Mouse (Mus musculus) layer of hippocampus, postnatal 14 days (tissue): ENCODE results near the gene 5530401A14Rik. TPM values are rescaled to one million over a fixed set of nuclear protein-coding genes. Genes with fewer than 3 reads are reported as not detected.

Experiments
- DNase-seq, 2 experiments: peaks; one replicate each; pipeline ENCODE4 v3.0.0; 2021 to 2022; ENCODE audit warnings: low spot score in 2 of 2, mixed read lengths in 1 of 2
- total RNA-seq, 2 experiments: library from RNA; stranded (reverse); gene quantifications; 2 replicates each; pipeline ENCODE4 v1.2.3; 2021

5530401A14Rik gene
- total RNA-seq, 2 experiments from 2014 or later = 0.09 to 0.10 TPM

- DNase-seq = no peak
Observed at GRCm38 (mm10) chr11:81923626-81924025, 63.2 kb downstream of the 5530401A14Rik start.

GRCm38 (mm10) chr11:81926393-81926792, 65.9 kb downstream of the 5530401A14Rik start:
- no peak for DNase-seq

- no peak for DNase-seq
Observed at GRCm38 (mm10) chr11:81937516-81937915, 77.0 kb downstream of the 5530401A14Rik start.

GRCm38 (mm10) chr11:81940988-81941387, 80.5 kb downstream of the 5530401A14Rik start:
- peak in 1 of 2 experiments; percentile 28 for DNase-seq

- DNase-seq = no peak
Observed at GRCm38 (mm10) chr11:81942167-81942566, 81.7 kb downstream of the 5530401A14Rik start.

Other genes with a start within 250 kb of the 5530401A14Rik start
- 10 to 100 TPM; 56.0 to 64.3 TPM for gene Asic2, start 107.8 kb downstream of the 5530401A14Rik start, total RNA-seq
- gene Ccl2, start 174.9 kb downstream of the 5530401A14Rik start, total RNA-seq = not detected
- gene Gm17268, start 177.9 kb downstream of the 5530401A14Rik start, total RNA-seq = not detected
- gene Ccl7, start 185.0 kb downstream of the 5530401A14Rik start, total RNA-seq = not detected
- under 1 TPM; 0.83 to 0.95 TPM for gene Ccl11, start 197.2 kb downstream of the 5530401A14Rik start, total RNA-seq
- not detected for gene Ccl12, start 241.2 kb downstream of the 5530401A14Rik start, total RNA-seq